Mouse (Mus musculus) lung, embryonic 14.5 days (tissue): ENCODE measurements around the gene 1700018G05Rik. TPM values are rescaled to one million over a fixed set of nuclear protein-coding genes. Genes with fewer than 3 reads are reported as not detected.
A peak's percentile ranks its signal among the peaks of the same experiment; 100 is the strongest.
"Not testable (repeated sequence)": the region's sequence is repeated elsewhere in the genome, so short reads cannot be mapped to it uniquely, and the experiment has no call there.

Source experiments
- ATAC-seq: fragments of 200-750 bp; cut with Nextera tagmentation; 2 replicates; pipeline ENCODE4 v1.8.0; 2017; ENCODE audit warnings: mild to moderate bottlenecking, moderate TSS enrichment, moderate library complexity; ENCODE audit not compliant: insufficient read depth
- DNase-seq: peaks from one replicate; pipeline ENCODE4 v3.0.0-alpha.2; 2015
- H3K27ac ChIP-seq: fragments of 300-500 bp; sonication (generic); 2 replicates; pipeline ENCODE4 v1.5.1; 2014; ENCODE audit warnings: low read depth, mild to moderate bottlenecking, moderate library complexity
- H3K27me3 ChIP-seq: fragments of 300-500 bp; sonication (generic); 2 replicates; pipeline ENCODE4 v1.6.1; 2014; ENCODE audit warnings: low read length, control low read depth; ENCODE audit not compliant: insufficient read depth
- H3K36me3 ChIP-seq: fragments of 300-500 bp; sonication (generic); 2 replicates; pipeline ENCODE4 v1.6.1; 2014; ENCODE audit warnings: control low read depth; ENCODE audit not compliant: insufficient read depth
- H3K4me1 ChIP-seq: fragments of 300-500 bp; sonication (generic); 2 replicates; pipeline ENCODE4 v1.6.1; 2014; ENCODE audit warnings: antibody characterized with exemption, control low read depth; ENCODE audit not compliant: insufficient read depth
- H3K4me2 ChIP-seq: fragments of 300-500 bp; sonication (generic); 2 replicates; pipeline ENCODE4 v1.6.1; 2014; ENCODE audit warnings: mild to moderate bottlenecking
- H3K4me3 ChIP-seq: fragments of 300-500 bp; sonication (generic); 2 replicates; pipeline ENCODE4 v1.5.1; 2014; ENCODE audit warnings: low read depth, low read length
- H3K9ac ChIP-seq: fragments of 300-500 bp; sonication (generic); 2 replicates; pipeline ENCODE4 v1.6.1; 2014
- H3K9me3 ChIP-seq: fragments of 300-500 bp; sonication (generic); 2 replicates; pipeline ENCODE4 v1.6.1; 2016; ENCODE audit warnings: low read depth, low read length, control low read depth
- CTCF ChIP-seq: IDR thresholded peaks from 2 replicates; pipeline ENCODE4 v1.5.1; 2016; ENCODE audit warnings: antibody characterized with exemption, low read depth
- WGBS: fragments of 180-500 bp; shearing (Covaris S2); extraction: QIAGEN DNeasy Blood & Tissue Kit; methylation state at CpG from one replicate; pipeline ENCODE4 v1.1.7; 2014; 5-methylcytosine and 5-hydroxymethylcytosine counted together
- polyA plus RNA-seq: library from polyadenylated mRNA; unstranded; fragments of >200 nt; fragmentation: Nextera tagmentation; extraction: Ambion mirVana; gene quantifications from 2 replicates; pipeline ENCODE4 v1.2.1, GENCODE M21; 2014

1700018G05Rik gene
- not detected in 2 replicates for polyA plus RNA-seq

DNA sequence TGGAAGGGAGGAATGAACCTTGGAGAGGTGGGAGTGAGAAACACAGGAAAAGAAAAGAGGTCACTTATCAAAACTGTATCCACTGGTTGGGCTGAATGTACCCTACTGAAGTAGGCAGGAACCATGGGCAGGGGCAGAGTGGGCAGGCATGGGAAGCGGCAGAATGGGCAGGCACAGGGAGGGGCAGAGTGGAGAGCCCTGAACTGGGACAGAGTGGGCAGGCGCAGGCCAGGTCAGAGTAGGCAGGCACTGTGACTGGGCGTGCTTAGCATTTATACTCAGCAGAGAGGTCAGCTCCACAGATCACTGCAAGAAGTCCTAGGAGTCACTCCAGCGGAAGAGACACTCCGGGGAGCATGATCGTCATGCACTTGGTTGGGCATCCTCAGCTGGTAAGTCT, at the start of gene 1700018G05Rik:
Gene 1700018G05Rik, plus strand, starts transcription at position 301 of the 400 bp plus-strand sequence.
- not testable (repeated sequence) for H3K27me3 ChIP-seq, H3K27ac ChIP-seq, H3K4me3 ChIP-seq, H3K4me1 ChIP-seq, H3K9me3 ChIP-seq, H3K9ac ChIP-seq, ATAC-seq, H3K36me3 ChIP-seq, H3K4me2 ChIP-seq, DNase-seq
- 88% methylated on average over 4 of the region's 6 CpGs for WGBS

DNA sequence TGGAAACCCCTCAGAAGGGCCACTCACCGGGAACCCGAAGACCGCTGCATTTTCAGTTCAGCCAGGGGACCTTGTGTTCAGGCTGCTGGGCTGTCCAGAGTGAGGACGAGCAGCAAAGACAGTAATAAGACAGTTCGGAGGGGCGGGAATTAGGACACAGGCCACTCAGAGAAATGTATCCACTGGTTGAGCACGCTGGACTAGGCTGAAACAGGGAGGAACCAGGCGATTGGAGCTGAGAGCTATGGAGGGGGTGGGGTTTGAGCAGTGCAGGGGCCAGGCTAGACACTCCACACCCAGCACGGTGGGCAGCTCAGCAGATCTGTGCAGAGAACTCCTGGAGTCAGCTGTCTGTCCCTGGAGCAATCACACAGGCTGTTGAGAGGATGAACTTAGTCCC, 19.6 kb upstream of the 1700018G05Rik start, which contains the start of the genes Dmrtc1a and 1700011M02Rik:
Gene Dmrtc1a, minus strand, starts transcription at position 101 of the 400 bp plus-strand sequence.
Gene 1700011M02Rik, plus strand, starts transcription at position 319 of the 400 bp plus-strand sequence.
- DNase-seq, H3K4me1 ChIP-seq, H3K4me2 ChIP-seq, H3K36me3 ChIP-seq, H3K9ac ChIP-seq, H3K4me3 ChIP-seq, ATAC-seq, H3K27ac ChIP-seq, H3K27me3 ChIP-seq, H3K9me3 ChIP-seq: not testable (repeated sequence)
- 81% methylated on average over 6 of the region's 9 CpGs for WGBS

DNA sequence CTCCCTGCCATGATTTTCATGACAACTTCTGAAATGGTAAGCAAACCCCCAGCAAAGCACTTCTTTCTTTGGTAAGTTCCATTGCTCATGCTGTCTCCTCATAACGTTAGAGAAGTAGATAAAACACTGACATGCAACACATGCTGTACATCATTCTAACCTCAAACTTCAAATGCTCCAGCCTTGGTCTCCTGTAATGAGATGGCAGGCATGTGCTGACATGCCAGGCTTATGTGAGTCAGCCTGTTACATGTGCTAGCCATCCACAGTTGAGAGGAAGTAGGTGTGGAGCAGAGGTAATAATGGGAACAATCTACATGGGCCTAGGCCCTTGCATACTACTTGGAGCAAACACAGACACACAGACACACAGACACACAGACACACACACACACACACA, 13.3 kb upstream of the 1700018G05Rik start:
- H3K9ac ChIP-seq, H3K27ac ChIP-seq, H3K36me3 ChIP-seq, DNase-seq, H3K4me2 ChIP-seq, H3K27me3 ChIP-seq, ATAC-seq, H3K4me3 ChIP-seq, H3K9me3 ChIP-seq, H3K4me1 ChIP-seq: not testable (repeated sequence)
- 68% methylated on average over 1 of the region's 1 CpGs for WGBS

DNA sequence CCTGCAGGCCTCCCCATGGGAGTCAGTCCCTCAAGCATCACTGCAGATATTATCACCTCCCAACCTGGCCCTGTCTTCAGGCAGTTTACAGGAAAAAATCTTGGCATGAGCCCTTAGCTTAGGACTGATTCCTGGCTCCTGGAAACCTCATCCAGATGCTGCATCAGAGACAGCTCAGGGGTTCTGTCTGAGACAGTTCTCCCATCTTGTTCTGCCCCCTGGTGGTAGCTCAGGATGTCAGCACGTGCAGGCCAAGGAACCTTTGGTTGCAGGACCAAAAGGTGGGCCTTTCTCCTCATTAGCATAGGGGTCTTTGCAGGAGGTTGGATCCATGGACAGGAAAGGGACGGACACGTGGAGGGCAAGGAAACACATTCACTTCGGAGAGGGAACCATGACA, 1.5 kb upstream of the 1700018G05Rik start:
- H3K9ac ChIP-seq, H3K4me1 ChIP-seq, H3K4me2 ChIP-seq, H3K27me3 ChIP-seq, ATAC-seq, H3K27ac ChIP-seq, H3K9me3 ChIP-seq, H3K36me3 ChIP-seq, H3K4me3 ChIP-seq: not testable (repeated sequence)
- TF ChIP-seq CTCF: peak; percentile 60
- WGBS: 27% methylated on average over 4 of the region's 4 CpGs
- peak; percentile 63 for DNase-seq

DNA sequence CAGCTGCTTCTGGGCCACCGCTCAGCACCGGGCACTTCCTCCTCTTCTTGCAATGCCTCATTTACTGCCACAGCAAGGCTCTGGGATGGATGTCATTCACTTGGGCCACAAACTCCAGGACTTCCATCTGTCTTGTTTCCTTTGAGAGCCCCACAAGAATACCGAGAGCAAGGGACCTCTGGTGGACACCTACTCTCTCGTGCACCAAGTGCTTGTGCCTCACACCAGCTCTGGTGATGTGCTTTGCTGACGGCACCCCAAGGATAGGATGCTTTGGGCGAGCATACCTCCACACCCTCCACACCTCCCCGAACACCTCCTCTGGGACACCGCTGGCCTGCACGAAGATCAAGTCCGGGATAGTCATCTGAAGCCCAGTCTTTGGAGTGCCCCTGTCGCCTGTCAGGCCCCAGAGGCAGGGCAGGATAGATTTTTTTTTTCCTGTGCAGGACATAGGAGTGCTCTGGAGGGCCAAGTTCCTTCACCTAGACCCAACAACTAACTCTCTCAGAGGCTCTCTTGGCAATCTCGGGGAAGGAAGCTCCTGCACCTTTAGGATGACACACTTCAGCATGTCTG, 4.9 kb downstream of the 1700018G05Rik start:
- Histone ChIP-seq H3K4me1 (no peaks in the 10 kb centered on the region), H3K9me3 (no peaks in the 10 kb centered on the region), H3K36me3 (no peaks in the 10 kb centered on the region), H3K4me3 (peak overlapping the region; percentile 50), H3K9ac (no peak overlapping the region), H3K4me2 (peak overlapping the region; percentile 73), H3K27ac (no peak overlapping the region), H3K27me3 (no peaks in the 10 kb centered on the region)
- no peak for ATAC-seq
- no peak for TF ChIP-seq CTCF
- WGBS: 32% methylated on average over 12 of the region's 12 CpGs
- DNase-seq: no peak

DNA sequence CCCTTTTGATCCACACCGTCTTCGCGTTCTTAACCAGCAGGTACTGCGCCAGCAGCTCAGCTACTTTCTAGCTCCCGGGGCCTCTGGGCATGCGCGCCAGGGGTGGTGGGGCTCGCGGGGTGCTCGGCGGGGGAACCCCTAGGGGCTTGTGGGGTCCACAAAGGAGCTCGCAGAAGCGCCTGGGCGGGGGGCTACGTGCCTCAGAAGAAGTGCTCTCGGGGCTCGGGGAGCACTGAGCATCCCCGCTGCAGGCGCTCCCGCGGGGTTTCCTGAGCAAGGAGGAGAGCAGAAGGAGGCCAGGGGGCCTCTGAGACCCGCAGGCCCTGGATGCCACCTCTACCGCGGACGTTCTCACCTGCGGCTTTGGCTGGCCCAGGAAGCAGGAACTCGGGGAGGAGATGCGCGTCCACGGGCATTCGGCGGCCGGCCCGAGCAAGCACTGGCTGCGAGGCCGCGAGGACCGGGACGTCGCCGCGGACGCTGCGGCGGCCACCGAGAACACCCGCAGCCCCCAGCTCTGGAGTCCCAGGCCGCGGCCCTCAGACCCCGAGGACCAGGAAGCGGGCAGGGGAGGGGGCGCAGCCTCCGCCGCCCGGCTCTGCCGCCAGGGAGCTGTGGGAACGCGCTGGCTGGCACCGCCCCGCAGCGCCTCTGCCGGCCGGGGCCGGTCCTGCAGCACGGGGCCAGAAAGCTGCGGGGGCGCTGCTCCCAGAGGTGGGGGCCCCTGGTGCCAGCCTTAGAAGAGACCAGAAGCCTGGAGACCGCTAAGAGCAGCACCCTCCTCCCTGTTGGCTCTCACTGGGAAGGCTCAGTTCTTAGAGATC, 5.6 kb downstream of the 1700018G05Rik start:
- no peaks in the 10 kb centered on the region for H3K27me3 ChIP-seq
- H3K36me3 ChIP-seq: no peaks in the 10 kb centered on the region
- H3K4me3 ChIP-seq: peak overlapping the region; percentile 50
- H3K9me3 ChIP-seq: no peaks in the 10 kb centered on the region
- no peaks in the 10 kb centered on the region for H3K4me1 ChIP-seq
- no peak overlapping the region for H3K27ac ChIP-seq
- DNase-seq (peak; percentile 60), ATAC-seq (peak; percentile 83)
- H3K4me2 ChIP-seq: peak overlapping the region; percentile 73
- peak; percentile 17; the same call in 1 of the 2 replicates for TF ChIP-seq CTCF
- 10% methylated on average over 43 of the region's 68 CpGs for WGBS
- H3K9ac ChIP-seq: peak overlapping the region; percentile 54

DNA sequence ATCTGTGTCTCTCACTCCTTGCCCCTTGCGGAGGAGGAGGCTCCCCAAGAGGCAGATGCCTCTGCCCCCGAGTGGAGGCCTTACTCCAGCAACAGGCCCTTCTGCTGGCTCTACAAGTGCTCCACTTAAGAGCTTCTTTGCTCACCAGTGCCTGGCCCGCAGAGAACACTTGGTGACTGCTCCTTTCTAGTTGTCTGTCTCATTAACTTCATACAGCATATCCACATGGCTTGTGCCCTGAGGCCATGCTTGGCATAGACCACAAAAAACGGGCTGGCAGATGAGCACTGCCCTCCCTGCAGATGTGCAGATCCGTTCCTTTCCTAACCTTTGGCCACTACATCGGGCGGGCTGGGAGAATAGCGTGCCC, 6.2 kb downstream of the 1700018G05Rik start:
- H3K4me2 ChIP-seq: peak overlapping the region; percentile 73; the same call in 1 of the 2 replicates
- DNase-seq (no peak), ATAC-seq (0 out of 2 replicates have a peak, but pooled peaks have one; percentile 28)
- no peaks in the 10 kb centered on the region for H3K36me3 ChIP-seq
- H3K4me1 ChIP-seq: no peaks in the 10 kb centered on the region
- no peak overlapping the region for H3K9ac ChIP-seq
- H3K27me3 ChIP-seq: no peaks in the 10 kb centered on the region
- no peak overlapping the region for H3K27ac ChIP-seq
- no peaks in the 10 kb centered on the region for H3K9me3 ChIP-seq
- 42% methylated on average over 8 of the region's 8 CpGs for WGBS
- H3K4me3 ChIP-seq: peak overlapping the region; percentile 50
- no peak for TF ChIP-seq CTCF
